Mouse (Mus musculus) lung, postnatal 25 days (tissue): ENCODE measurements at regions not wholly inside any gene's neighbourhood (a gene's known extent, or its start where the extent isn't known, plus 50 kb on each side); places are given as distances from the start of the nearest gene placed in this dataset.

Experiments
- DNase-seq: peaks from one replicate; pipeline ENCODE4 v3.0.0; 2022; ENCODE audit warnings: low spot score

DNA sequence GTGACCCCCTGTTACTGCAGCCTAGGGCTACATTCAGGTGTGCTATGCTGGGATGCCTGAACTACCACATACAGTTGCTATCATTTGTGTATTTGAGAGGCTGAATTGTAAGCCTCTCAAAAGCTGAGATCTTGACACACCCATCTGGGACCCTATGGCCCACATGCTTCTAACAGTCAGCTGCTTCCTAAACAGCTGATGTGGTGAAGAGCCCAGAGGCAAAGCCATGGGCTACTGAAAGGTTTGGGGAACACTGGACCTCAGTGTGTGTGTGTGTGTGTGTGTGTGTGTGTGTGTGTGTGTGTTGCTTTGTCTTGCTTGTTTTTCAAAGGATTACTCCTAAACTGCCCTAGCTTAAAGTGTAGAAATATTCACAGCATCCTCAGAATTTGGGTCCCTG lies 75.0 kb downstream of the Lbh start:
- no peak for DNase-seq

GRCm38 (mm10) chr17:72993626-72994025 lies 75.5 kb downstream of the Lbh start:
- no peak for DNase-seq

- DNase-seq: no peak
Measured at GRCm38 (mm10) chr17:72996539-72996938, 78.4 kb downstream of the Lbh start.

DNA sequence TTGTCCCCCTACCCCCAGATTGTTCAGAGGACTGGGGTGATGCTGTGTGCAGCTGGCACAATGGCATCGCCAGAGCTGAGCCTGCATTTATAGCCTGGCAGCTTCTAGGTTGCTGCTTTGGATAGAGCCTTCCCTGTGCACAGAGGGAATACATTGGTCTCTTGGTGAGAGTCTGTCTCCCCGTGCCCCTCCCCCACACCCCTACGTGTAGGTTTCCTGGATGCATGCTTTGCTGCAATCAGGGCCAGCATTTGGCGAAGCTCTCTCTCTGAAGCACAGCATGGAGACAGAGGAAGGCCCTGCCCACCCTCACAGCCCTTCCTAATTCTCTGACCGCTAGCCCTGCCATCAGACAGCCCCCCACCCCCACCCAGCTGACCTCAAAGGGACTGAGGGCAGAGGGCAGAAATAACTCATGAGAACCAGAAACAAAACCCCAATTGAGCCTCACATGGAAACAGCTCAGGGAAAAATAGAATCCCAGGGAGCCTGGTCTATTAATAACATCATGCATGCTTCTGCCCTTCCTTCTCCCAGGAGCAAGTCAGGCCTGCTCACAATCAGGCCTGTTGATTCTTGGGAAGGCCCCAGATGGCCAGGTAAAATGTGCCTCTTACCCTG lies 79.3 kb downstream of the Lbh start:
- DNase-seq: no peak

DNA sequence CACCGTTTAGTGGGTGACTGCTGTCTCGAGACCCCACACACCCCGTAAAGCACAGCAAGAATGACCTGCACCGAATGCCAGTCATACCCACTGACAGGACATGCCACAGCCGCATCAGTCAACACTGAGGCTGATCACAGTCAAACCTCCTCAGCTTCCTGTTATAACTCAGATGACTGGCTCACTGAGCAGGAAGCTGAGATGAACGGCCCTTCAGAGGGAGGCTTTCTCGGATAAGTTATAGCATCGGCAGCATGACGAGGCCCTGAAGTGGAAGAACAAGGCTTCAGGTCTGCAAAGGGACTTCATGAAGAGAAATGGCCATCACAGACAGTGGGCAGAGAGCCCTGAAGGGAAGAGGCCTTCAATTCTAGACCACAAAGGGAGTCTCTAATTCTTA lies 87.0 kb downstream of the Lbh start:
- no peak for DNase-seq

- DNase-seq: peak; percentile 66
Measured at GRCm38 (mm10) chr17:73008901-73009300, 90.8 kb downstream of the Lbh start.

GRCm38 (mm10) chr17:73009962-73010361 lies 91.9 kb downstream of the Lbh start:
- peak; percentile 70 for DNase-seq

DNA sequence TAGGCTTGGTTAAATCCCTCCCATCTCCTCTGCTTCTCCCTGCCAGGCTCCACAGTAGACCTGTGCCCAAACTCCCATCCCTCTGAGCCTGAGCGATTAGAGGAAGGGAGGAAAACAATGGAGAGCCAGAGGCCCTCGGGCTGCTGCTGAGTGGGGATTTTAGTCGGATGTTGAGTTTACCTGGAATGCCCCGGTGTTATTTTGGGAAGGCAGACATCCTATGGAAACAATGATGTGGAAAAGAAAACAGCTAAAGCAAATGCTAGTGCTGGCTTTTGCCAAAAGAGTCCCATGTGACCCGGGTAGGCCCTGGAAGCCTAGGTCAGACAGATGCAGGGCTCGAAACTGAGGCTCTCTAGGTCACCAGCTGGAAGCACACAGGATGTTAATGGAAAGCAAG lies 94.3 kb downstream of the Lbh start:
- no peak for DNase-seq

- DNase-seq: no peak
Measured at GRCm38 (mm10) chr17:73012954-73013353, 94.8 kb upstream of the Lclat1 start.

GRCm38 (mm10) chr17:73014090-73014853 lies 93.5 kb upstream of the Lclat1 start:
- no peak for DNase-seq

DNA sequence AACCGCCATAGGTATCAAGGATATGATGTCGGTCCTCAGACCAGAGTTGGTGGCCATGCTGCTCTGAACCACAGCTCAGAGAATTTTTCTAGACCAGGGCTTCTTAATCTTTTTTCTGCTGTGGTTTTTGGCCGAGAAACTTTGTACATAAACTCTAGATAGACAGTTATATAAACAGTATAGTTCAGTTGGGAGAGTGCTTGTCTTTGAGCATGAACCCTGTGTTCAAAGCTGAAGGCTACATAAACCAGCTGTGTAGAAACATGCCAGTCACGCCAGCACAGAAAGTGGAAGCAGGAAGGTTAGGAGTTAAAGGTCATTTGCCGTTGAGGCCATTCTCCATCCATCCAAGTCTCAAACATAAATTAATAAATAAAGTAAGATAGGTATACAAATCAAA lies 90.6 kb upstream of the Lclat1 start:
- DNase-seq: no peak

GRCm38 (mm10) chr17:73022630-73023051 lies 85.1 kb upstream of the Lclat1 start:
- peak; percentile 68 for DNase-seq

GRCm38 (mm10) chr17:73023362-73024107 lies 84.2 kb upstream of the Lclat1 start:
- DNase-seq: peak; percentile 16

- DNase-seq: no peak
Measured at GRCm38 (mm10) chr17:73027122-73027521, 80.7 kb upstream of the Lclat1 start.

GRCm38 (mm10) chr17:73031796-73032195 lies 76.0 kb upstream of the Lclat1 start:
- no peak for DNase-seq

GRCm38 (mm10) chr17:73032326-73032725 lies 75.5 kb upstream of the Lclat1 start:
- no peak for DNase-seq

DNA sequence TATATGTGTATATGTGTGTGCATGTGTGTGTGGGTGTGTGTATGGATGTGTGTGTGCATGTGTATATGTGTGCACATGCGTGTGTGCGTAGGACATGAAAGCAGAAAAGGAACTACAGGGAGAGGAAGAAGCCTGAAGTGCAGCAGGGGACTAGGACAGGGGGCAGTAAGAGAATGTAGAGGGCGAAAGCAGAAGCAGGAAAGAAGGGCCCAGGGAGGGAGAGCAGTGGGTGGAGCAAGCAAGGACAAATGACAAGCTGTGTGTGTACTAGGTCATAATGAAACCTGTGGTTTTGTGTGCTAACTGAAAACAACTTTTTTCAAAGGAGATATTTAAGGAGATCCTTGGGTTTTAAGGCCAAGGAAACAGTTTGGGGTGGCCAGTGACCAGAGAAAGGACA lies 73.4 kb upstream of the Lclat1 start:
- DNase-seq: peak; percentile 73

DNA sequence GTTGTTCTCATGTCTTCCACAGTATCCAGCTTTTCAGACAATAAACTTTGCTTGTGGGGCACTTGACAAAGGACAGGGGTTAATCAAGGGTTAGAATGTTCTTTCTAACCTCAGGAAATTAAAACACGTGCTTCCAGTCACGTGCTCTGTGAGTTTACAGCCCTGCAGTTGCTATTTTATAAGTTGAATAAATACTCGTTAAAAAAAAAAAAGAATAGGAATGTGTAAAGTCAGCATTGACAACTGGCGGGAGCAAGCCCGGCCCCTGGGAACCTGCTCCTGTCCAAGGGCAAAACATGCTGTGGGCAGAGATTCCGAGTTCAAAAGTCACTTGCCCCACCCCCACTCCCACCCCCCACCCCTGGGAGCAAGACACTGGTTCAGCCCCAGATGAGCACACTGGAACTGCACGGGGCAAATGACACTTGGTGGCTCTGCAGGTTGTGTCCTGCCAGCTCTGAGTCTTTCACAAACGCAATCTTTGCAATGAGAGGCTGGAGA lies 72.8 kb upstream of the Lclat1 start:
- peak; percentile 28 for DNase-seq

GRCm38 (mm10) chr17:73036845-73037244 lies 70.9 kb upstream of the Lclat1 start:
- DNase-seq: no peak

GRCm38 (mm10) chr17:73038586-73038985 lies 69.2 kb upstream of the Lclat1 start:
- DNase-seq: no peak

DNA sequence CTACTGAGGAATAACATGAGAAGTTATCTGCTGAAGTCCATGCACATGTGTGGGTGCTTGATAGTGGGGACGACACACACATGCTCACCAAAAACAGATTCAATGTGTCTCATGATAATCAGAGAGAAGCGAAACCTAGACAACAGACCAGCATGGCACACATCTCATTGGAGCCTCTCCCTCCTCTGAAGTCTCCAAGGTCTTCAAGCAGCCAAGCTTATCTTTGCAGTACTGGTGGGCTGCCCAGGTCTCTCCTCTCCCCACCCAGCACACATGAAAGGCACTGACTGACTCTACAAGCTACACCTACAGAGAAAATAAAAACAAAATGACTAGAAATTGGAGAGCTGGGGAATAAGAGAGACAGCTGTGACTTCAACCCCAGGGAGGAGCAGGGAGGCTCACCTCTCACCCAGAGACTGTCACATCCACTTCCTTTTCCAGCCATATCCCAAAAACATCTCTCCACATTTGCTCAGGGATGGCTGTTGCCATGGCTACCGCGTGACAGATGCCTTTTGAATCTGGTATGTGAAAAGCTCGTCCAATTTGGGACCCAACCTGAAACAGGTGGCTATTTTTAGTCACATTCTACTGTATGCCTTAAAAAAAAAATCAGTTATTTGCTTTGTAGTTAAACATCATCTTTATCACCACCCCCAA lies 62.7 kb upstream of the Lclat1 start:
- DNase-seq: no peak

DNA sequence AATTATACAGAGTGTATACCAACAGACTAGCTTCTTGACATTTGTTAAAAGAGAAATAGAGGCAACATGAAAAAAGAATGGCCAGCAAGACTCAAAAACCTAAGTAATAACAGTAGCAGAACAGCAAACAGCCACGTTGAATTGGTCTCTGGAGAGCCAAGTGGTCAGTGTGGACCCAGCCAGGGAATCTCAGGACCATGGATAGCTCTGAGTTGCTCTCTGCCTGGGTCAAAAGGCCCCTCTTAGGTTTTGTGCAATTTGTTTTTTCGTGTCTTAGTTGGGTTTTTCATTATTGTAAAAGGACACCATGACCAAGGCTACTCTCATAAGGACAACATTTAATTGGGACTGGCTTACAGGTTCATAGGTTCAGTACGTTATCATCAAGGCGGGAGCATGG lies 60.8 kb upstream of the Lclat1 start:
- DNase-seq: no peak
